Mouse (Mus musculus) splenic B cell, adult 2 months (primary cell): Measurements from ENCODE around the gene Zfp281.

Experiments used
- DNase-seq: peaks from one replicate; pipeline ENCODE4 v3.0.0-alpha.2; 2011; ENCODE audit warnings: low read depth, low spot score
- H3K27me3 ChIP-seq: 2 replicates; pipeline ENCODE4 v1.6.1; 2012; ENCODE audit warnings: mild to moderate bottlenecking, low read length, moderate library complexity, mixed read lengths; ENCODE audit not compliant: control insufficient read depth, poor library complexity, insufficient read depth, severe bottlenecking
- H3K36me3 ChIP-seq: 2 replicates; pipeline ENCODE4 v1.6.1; 2012; ENCODE audit warnings: mild to moderate bottlenecking, low read length, moderate library complexity, mixed read lengths; ENCODE audit not compliant: control insufficient read depth, poor library complexity, insufficient read depth, severe bottlenecking

The Zfp281 gene

DNA sequence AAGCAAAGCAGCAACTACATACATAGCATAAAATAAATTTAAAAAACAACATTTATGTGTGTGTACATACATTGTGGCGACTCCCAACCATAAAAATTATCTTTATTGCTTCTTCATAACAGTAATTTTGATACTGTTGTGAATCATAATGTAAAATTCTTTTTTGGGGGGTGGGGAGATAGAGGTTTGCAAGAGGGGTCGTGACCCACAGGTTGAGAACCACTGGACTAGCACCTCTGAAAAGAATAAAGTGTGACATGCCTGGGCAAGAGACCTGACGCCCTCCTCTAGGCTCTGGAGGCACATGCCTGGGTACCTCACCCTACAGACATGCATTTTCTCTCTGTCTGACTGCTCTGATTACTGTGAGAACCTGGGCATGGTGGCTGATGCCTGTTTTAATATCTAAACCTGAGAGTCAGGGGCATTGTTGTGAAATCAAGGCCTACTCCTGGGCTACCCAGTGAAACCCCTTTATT, 53.2 kb downstream of the Zfp281 start:
- Histone ChIP-seq H3K36me3 (no peaks in the 10 kb centered on the region), H3K27me3 (no peaks in the 10 kb centered on the region)
- no peak for DNase-seq

GRCm38 (mm10) chr1:136678836-136679235, 54.1 kb downstream of the Zfp281 start:
- H3K36me3 ChIP-seq: no peaks in the 10 kb centered on the region
- no peak for DNase-seq
- H3K27me3 ChIP-seq: no peaks in the 10 kb centered on the region
